Comparison of ENCODE assay signal across 8 mouse cellular contexts in the genomic region with DNA sequence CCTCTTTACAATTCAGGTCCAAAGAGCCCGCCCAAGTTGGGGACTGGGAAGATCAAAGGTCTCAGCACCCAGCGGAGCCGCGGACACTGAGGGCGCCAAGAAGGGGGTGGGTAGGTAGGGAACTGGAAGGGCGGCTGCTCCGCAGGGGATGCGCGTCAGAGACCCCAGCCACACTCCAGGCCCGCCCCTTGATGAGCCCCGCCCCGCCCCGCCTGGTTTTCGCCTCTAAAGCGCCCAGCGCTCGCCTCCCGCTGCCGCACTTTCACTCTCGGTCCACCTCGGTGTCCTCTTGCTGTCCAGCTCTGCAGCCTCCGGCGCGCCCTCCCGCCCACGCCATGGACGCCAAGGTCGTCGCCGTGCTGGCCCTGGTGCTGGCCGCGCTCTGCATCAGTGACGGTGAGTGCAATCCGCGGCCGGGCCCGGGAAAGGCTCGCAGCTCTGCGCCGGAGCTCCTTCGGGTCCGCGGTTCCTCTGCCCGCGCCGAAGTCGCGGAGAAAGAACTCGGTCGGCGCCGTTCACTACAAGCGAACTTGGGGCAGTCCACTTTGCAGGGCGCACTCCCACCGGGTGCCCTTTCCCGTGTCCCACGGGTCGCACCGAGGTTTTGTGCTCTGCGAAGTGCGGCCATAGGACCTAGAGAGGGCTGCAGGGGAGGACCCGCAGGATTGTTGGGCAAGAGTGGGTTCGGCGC. TPM values are rescaled to one million over a fixed set of nuclear protein-coding genes. Genes with fewer than 3 reads are reported as not detected.
DNase-seq lines count a peak whose midpoint lies in the region; ATAC-seq lines count a peak whose summit lies in the region.

A gene (plus strand): TSS at position 215 of the 691 bp plus-strand sequence.

- H3K4me2 ChIP-seq in hindbrain, embryonic 11.5 days (replicated peaks; ENCODE audit: low read depth, low read length) = peak within 1 kb of the TSS; percentile 94

- H3K4me3 ChIP-seq in hindbrain, embryonic 11.5 days (ENCODE audit: low read depth, low read length) = peak within 1 kb of the TSS; percentile 59

- H3K9me3 ChIP-seq in hindbrain, embryonic 11.5 days (ENCODE audit: control insufficient read depth, low read length) = no peaks in the 10 kb centered on the region

- DNase-seq in CD4-positive, CD25-positive, alpha-beta regulatory T cell, adult 2 months (ENCODE audit: low read depth, low spot score) = peak; percentile 3
- peak; percentile 21 for DNase-seq in brain, adult 2 months (ENCODE audit: low read depth, low spot score)
- peak; percentile 27 to 37 for DNase-seq in frontal cortex, postnatal 36 days (ENCODE audit: low spot score in 2 of 2)
- peak; percentile 74 for DNase-seq in hindbrain, embryonic 11.5 days (ENCODE audit: low spot score)
- peak; percentile 28 to 32 for DNase-seq in layer of hippocampus, postnatal 25 days (ENCODE audit: extremely low spot score in 1 of 2, low spot score in 1 of 2)
- DNase-seq in lung, postnatal 14 days = peak; percentile 60
- DNase-seq in right cerebral cortex, postnatal 14 days = peak; percentile 28

- no peak within 1 kb of the TSS for H3K27ac ChIP-seq in hindbrain, embryonic 11.5 days (ENCODE audit: low read depth, low read length)

- peak within 1 kb of the TSS; percentile 4 for H3K9ac ChIP-seq in hindbrain, embryonic 11.5 days (ENCODE audit: low read depth, low read length)

- no peaks in the 10 kb centered on the region for H3K36me3 ChIP-seq in hindbrain, embryonic 11.5 days (ENCODE audit: control insufficient read depth, insufficient read depth, low read length)

- no peak for ATAC-seq in CD4-positive, CD25-positive, alpha-beta regulatory T cell, adult 4 months
- peak; percentile 68 for ATAC-seq in hindbrain, embryonic 11.5 days (ENCODE audit: low FRiP score)

- H3K27me3 ChIP-seq in hindbrain, embryonic 11.5 days (ENCODE audit: control insufficient read depth, insufficient read depth, low read length) = peaks cover 38% of the 10 kb centered on the region

- WGBS in hindbrain, embryonic 11.5 days = 1% methylated on average over 53 of the region's 64 CpGs

- H3K4me1 ChIP-seq in hindbrain, embryonic 11.5 days (replicated peaks; ENCODE audit: control insufficient read depth, insufficient read depth, low read length) = 0 out of 2 replicates have a peak, but pooled peaks cover 4% of the 10 kb centered on the region

RNA-seq across cellular contexts. Expression of the gene that starts here (rescaled TPM):
- not detected for polyA plus RNA-seq in CD4-positive, CD25-positive, alpha-beta regulatory T cell, adult 4 months (2017; shearing (Covaris generic))
- 62.2 and 65.1 TPM in 2 replicates for polyA plus RNA-seq in hindbrain, embryonic 11.5 days (2014; fragmentation: Nextera tagmentation; extraction: Ambion mirVana)
- total RNA-seq in layer of hippocampus, postnatal 25 days (2021) = 10 to 100 TPM; 41.5 to 50.2 TPM

Comparison
In these comparisons a context has a peak if more than half of its experiments do, and no peak if none do; other contexts are left out.
1. RNA of the gene that starts here (polyA plus RNA-seq): 62.2 to 65.1 TPM in hindbrain, embryonic 11.5 days; not detected in CD4-positive, CD25-positive, alpha-beta regulatory T cell, adult 4 months; every median in the first group is over 10 times any median in the second.
2. DNase-seq: peak in every context shown above with its lines; median percentile 74 in hindbrain, embryonic 11.5 days; 60 in lung, postnatal 14 days; 32 in frontal cortex, postnatal 36 days; 30 in layer of hippocampus, postnatal 25 days; 28 in right cerebral cortex, postnatal 14 days; 21 in brain, adult 2 months; 3 in CD4-positive, CD25-positive, alpha-beta regulatory T cell, adult 2 months.